Mouse (Mus musculus): Measurements from ENCODE around the gene Ccdc103. TPM values are rescaled to one million over a fixed set of nuclear protein-coding genes. Genes with fewer than 3 reads are reported as not detected.

Ccdc103 gene
- polyA plus RNA-seq, 1 experiment from 2014 or later = 2.3 TPM

- no peaks in the 10 kb centered on the region for H3K36me3 ChIP-seq
- no peaks in the 10 kb centered on the region for H3K9me3 ChIP-seq
- H3K4me2 ChIP-seq (replicated peaks) = peak within 1 kb of the TSS; percentile 72
- H3K4me3 ChIP-seq (replicated peaks) = peak within 1 kb of the TSS; percentile 63
- ATAC-seq = peak; percentile 95
- H3K27ac ChIP-seq = peak within 1 kb of the TSS; percentile 90
- H3K27me3 ChIP-seq = no peaks in the 10 kb centered on the region; the same call in 1 of the 2 replicates
- WGBS = under 1% methylated on average over 62 of the region's 62 CpGs
- H3K9ac ChIP-seq (replicated peaks) = peak within 1 kb of the TSS; percentile 57
- peaks cover 29% of the 10 kb centered on the region for H3K4me1 ChIP-seq (replicated peaks)
These were observed 43.8 kb downstream of the Ccdc103 start, which contains the start of gene Kif18b for GRCm38 (mm10) chr11:102924557-102925350. Kif18b (minus strand) TSS chr11:102925124.

DNA sequence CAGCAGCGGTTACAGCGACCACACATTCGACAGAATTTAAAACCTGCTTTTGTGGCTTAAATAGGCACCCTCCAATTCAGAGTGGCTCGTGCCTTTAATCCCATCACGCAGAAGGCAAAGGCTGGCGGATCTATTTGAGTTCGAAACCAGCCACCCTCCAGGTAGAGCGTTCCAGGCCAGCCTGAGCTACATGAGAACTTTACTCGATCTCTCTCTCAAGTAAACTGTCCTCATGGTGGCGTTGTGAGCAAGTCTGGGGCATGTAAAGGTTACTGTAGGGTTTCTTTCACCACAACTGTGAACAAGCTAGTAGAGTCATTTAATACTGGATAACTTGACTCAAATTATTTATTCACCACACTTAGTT lies 44.3 kb downstream of the Ccdc103 start:
- H3K36me3 ChIP-seq = no peaks in the 10 kb centered on the region
- peak overlapping the region; percentile 72 for H3K4me2 ChIP-seq (replicated peaks)
- no peaks in the 10 kb centered on the region; the same call in 1 of the 2 replicates for H3K27me3 ChIP-seq
- peak; percentile 46; the same call in 1 of the 2 replicates for ATAC-seq
- H3K27ac ChIP-seq = peak overlapping the region; percentile 90
- peaks cover 29% of the 10 kb centered on the region for H3K4me1 ChIP-seq (replicated peaks)
- H3K9ac ChIP-seq (replicated peaks) = peak overlapping the region; percentile 56
- peak overlapping the region; percentile 63 for H3K4me3 ChIP-seq (replicated peaks)
- H3K9me3 ChIP-seq = no peaks in the 10 kb centered on the region
- WGBS = under 1% methylated on average over 10 of the region's 10 CpGs

GRCm38 (mm10) chr11:102930672-102931071 lies 49.7 kb downstream of the Ccdc103 start:
- Histone ChIP-seq H3K4me1 (replicated peaks) (no peaks in the 10 kb centered on the region), H3K36me3 (no peaks in the 10 kb centered on the region), H3K9ac (replicated peaks) (no peak overlapping the region), H3K27me3 (no peaks in the 10 kb centered on the region; the same call in 1 of the 2 replicates), H3K4me3 (replicated peaks) (no peak overlapping the region), H3K4me2 (replicated peaks) (no peak overlapping the region), H3K9me3 (no peaks in the 10 kb centered on the region), H3K27ac (no peak overlapping the region)
- ATAC-seq = no peak
- WGBS = 89% methylated on average over 10 of the region's 10 CpGs

Other genes with a start within 250 kb of the Ccdc103 start
- gene Meioc, start 217.5 kb upstream of the Ccdc103 start, polyA plus RNA-seq (2015; fragmentation: Nextera tagmentation; extraction: Ambion mirVana) = 0.04 and 0.05 TPM in 2 replicates
- 41.6 and 49.1 TPM in 2 replicates for gene Ccdc43, start 183.4 kb upstream of the Ccdc103 start, polyA plus RNA-seq (2015; fragmentation: Nextera tagmentation; extraction: Ambion mirVana)
- gene Adam11, start 119.8 kb upstream of the Ccdc103 start, polyA plus RNA-seq (2015; fragmentation: Nextera tagmentation; extraction: Ambion mirVana) = 31.8 and 32.8 TPM in 2 replicates
- gene Gjc1, start 61.5 kb upstream of the Ccdc103 start, polyA plus RNA-seq (2015; fragmentation: Nextera tagmentation; extraction: Ambion mirVana) = 49.6 and 53.3 TPM in 2 replicates
- gene Higd1b, start 45.4 kb upstream of the Ccdc103 start, polyA plus RNA-seq (2015; fragmentation: Nextera tagmentation; extraction: Ambion mirVana) = 2.8 and 3.0 TPM in 2 replicates
- 176 TPM in 2 replicates for gene Eftud2, start 219 bp upstream of the Ccdc103 start, polyA plus RNA-seq (2015; fragmentation: Nextera tagmentation; extraction: Ambion mirVana)
- not detected in 2 replicates for gene Fam187a, start 4.0 kb downstream of the Ccdc103 start, polyA plus RNA-seq (2015; fragmentation: Nextera tagmentation; extraction: Ambion mirVana)
- not detected in 2 replicates for gene Gfap, start 19.7 kb downstream of the Ccdc103 start, polyA plus RNA-seq (2015; fragmentation: Nextera tagmentation; extraction: Ambion mirVana)
- 4.3 and 4.9 TPM in 2 replicates for gene Kif18b, start 43.9 kb downstream of the Ccdc103 start, polyA plus RNA-seq (2015; fragmentation: Nextera tagmentation; extraction: Ambion mirVana)
- 5.7 and 8.2 TPM in 2 replicates for gene C1ql1, start 65.5 kb downstream of the Ccdc103 start, polyA plus RNA-seq (2015; fragmentation: Nextera tagmentation; extraction: Ambion mirVana)
- 45.2 and 49.9 TPM in 2 replicates for gene Nmt1, start 147.0 kb downstream of the Ccdc103 start, polyA plus RNA-seq (2015; fragmentation: Nextera tagmentation; extraction: Ambion mirVana)
- gene Dcakd, start 147.1 kb downstream of the Ccdc103 start, polyA plus RNA-seq (2015; fragmentation: Nextera tagmentation; extraction: Ambion mirVana) = 177 and 178 TPM in 2 replicates
- gene Plcd3, start 220.5 kb downstream of the Ccdc103 start, polyA plus RNA-seq (2015; fragmentation: Nextera tagmentation; extraction: Ambion mirVana) = 0.99 and 1.1 TPM in 2 replicates
- 6.5 and 7.8 TPM in 2 replicates for gene Acbd4, start 220.5 kb downstream of the Ccdc103 start, polyA plus RNA-seq (2015; fragmentation: Nextera tagmentation; extraction: Ambion mirVana)
- 3.5 and 3.9 TPM in 2 replicates for gene Hexim1, start 235.0 kb downstream of the Ccdc103 start, polyA plus RNA-seq (2015; fragmentation: Nextera tagmentation; extraction: Ambion mirVana)

All from midbrain, embryonic 13.5 days (tissue).